Mouse (Mus musculus) adrenal gland, postnatal 4 days (tissue): Measurements from ENCODE around the gene Sppl2a. TPM values are rescaled to one million over a fixed set of nuclear protein-coding genes. Genes with fewer than 3 reads are reported as not detected.
"Not testable (repeated sequence)": the region's sequence is repeated elsewhere in the genome, so short reads cannot be mapped to it uniquely, and the experiment has no call there.

Experiments used
- DNase-seq, 2 experiments: peaks; one replicate each; pipeline ENCODE4 v3.0.0; 2021 to 2022; ENCODE audit warnings: low spot score in 2 of 2, mixed read lengths in 2 of 2
- long read RNA-seq, 2 experiments: library from polyadenylated mRNA; stranded (forward); transcript quantifications; one replicate each; pipeline ENCODE4 v2.0.0; 2021
- total RNA-seq, 2 experiments: library from RNA; stranded (reverse); gene quantifications; 2 replicates each; pipeline ENCODE4 v1.2.3; 2021

The Sppl2a gene
- total RNA-seq, result 10 to 100 TPM; 58.6 to 62.7 TPM
- long read RNA-seq, experiment 1, full-length matches to known transcripts, result 2 of 8 reads
- long read RNA-seq, experiment 1, partial matches to known transcripts, result 0 of 8 reads
- long read RNA-seq, experiment 1, other reads (novel, unspliced or antisense), result 6 of 8 reads
- long read RNA-seq, experiment 2, full-length matches to known transcripts, result 9 of 21 reads
- long read RNA-seq, experiment 2, partial matches to known transcripts, result 5 of 21 reads
- long read RNA-seq, experiment 2, other reads (novel, unspliced or antisense), result 7 of 21 reads

- DNase-seq, result peak; percentile 74 to 80
Measured at GRCm38 (mm10) chr2:126932897-126933641, at the start of gene Sppl2a. Gene Sppl2a (minus strand): TSS chr2:126933235.

GRCm38 (mm10) chr2:126977428-126977827 is 44.4 kb upstream of the Sppl2a start:
- no peak for DNase-seq

- DNase-seq, result no peak
Measured at GRCm38 (mm10) chr2:126961696-126962095, 28.7 kb upstream of the Sppl2a start.

- no peak for DNase-seq
Measured at GRCm38 (mm10) chr2:126955671-126956070, 22.6 kb upstream of the Sppl2a start.

GRCm38 (mm10) chr2:126951085-126951484 is 18.1 kb upstream of the Sppl2a start:
- DNase-seq, result peak in 1 of 2 experiments; percentile 5

GRCm38 (mm10) chr2:126950453-126950852 is 17.4 kb upstream of the Sppl2a start:
- DNase-seq, result no peak

GRCm38 (mm10) chr2:126949856-126950255 is 16.8 kb upstream of the Sppl2a start:
- DNase-seq, result peak in 1 of 2 experiments; percentile 15

- DNase-seq, result not testable (repeated sequence)
Measured at GRCm38 (mm10) chr2:126949297-126949696, 16.3 kb upstream of the Sppl2a start.

- no peak for DNase-seq
Measured at GRCm38 (mm10) chr2:126948231-126948630, 15.2 kb upstream of the Sppl2a start.

GRCm38 (mm10) chr2:126947646-126948045 is 14.6 kb upstream of the Sppl2a start:
- no peak for DNase-seq

- no peak for DNase-seq
Measured at GRCm38 (mm10) chr2:126943211-126943610, 10.2 kb upstream of the Sppl2a start.

- DNase-seq, result no peak
Measured at GRCm38 (mm10) chr2:126940314-126940866, 7.4 kb upstream of the Sppl2a start.

- DNase-seq, result no peak
Measured at GRCm38 (mm10) chr2:126938069-126938468, 5.0 kb upstream of the Sppl2a start.

GRCm38 (mm10) chr2:126933921-126934320 is 886 bp upstream of the Sppl2a start:
- DNase-seq, result no peak

- DNase-seq, result peak in 1 of 2 experiments; percentile 31
Measured at GRCm38 (mm10) chr2:126932261-126932896, 656 bp downstream of the Sppl2a start.

- DNase-seq, result no peak
Measured at GRCm38 (mm10) chr2:126931784-126932183, 1.3 kb downstream of the Sppl2a start.

GRCm38 (mm10) chr2:126928681-126929080 is 4.4 kb downstream of the Sppl2a start:
- DNase-seq, result no peak

GRCm38 (mm10) chr2:126920358-126921060 is 12.5 kb downstream of the Sppl2a start:
- no peak for DNase-seq

- no peak for DNase-seq
Measured at GRCm38 (mm10) chr2:126916236-126916635, 16.8 kb downstream of the Sppl2a start.

- no peak for DNase-seq
Measured at GRCm38 (mm10) chr2:126914096-126914495, 18.9 kb downstream of the Sppl2a start.

GRCm38 (mm10) chr2:126904162-126904561 is 28.9 kb downstream of the Sppl2a start:
- no peak for DNase-seq
